Mouse (Mus musculus) CH12.LX (cell line): Measurements from ENCODE around the gene Wasf3. TPM values are rescaled to one million over a fixed set of nuclear protein-coding genes. Genes with fewer than 3 reads are reported as not detected.

Experiments used
- DNase-seq: peaks from one replicate; pipeline ENCODE4 v3.0.0-alpha.2; 2013; ENCODE audit errors: extremely low read depth
- H3K27ac ChIP-seq: 2 replicates; pipeline ENCODE4 v1.5.1; 2012; ENCODE audit warnings: low read depth, mild to moderate bottlenecking, control low read depth, moderate library complexity; ENCODE audit not compliant: insufficient read depth
- H3K27me3 ChIP-seq: replicated peaks from 2 replicates; pipeline ENCODE3; 2012; ENCODE audit warnings: inconsistent platforms
- H3K36me3 ChIP-seq, 2 experiments: replicated peaks in 1 of 2; 2 replicates each; pipeline versions ENCODE3 to v1.6.1; 2012; ENCODE audit warnings: inconsistent platforms in 1 of 2, low read length in 1 of 2, mild to moderate bottlenecking in 1 of 2, mixed read lengths in 1 of 2, moderate library complexity in 1 of 2; ENCODE audit not compliant: control insufficient read depth in 1 of 2, insufficient read depth in 1 of 2
- H3K4me1 ChIP-seq, 2 experiments: 2 replicates each; pipeline ENCODE4 v1.6.1; 2012; ENCODE audit warnings: inconsistent platforms in 1 of 2, moderate library complexity in 1 of 2; ENCODE audit not compliant: insufficient read depth in 2 of 2, control insufficient read depth in 1 of 2
- H3K4me2 ChIP-seq: 2 replicates; pipeline ENCODE4 v1.6.1; 2012; ENCODE audit warnings: low read depth, mild to moderate bottlenecking, control low read depth; ENCODE audit not compliant: poor library complexity, insufficient read depth, severe bottlenecking
- H3K4me3 ChIP-seq, 3 experiments: fragments of 150-350 bp in 1 of 3; sonication (generic) in 1 of 3; replicated peaks in 1 of 3; 2 replicates each; pipeline versions ENCODE3 to v1.5.1; 2011 to 2012; ENCODE audit warnings: low read depth in 2 of 3, low read length in 2 of 3, mild to moderate bottlenecking in 2 of 3, moderate library complexity in 2 of 3, control low read depth in 1 of 3, improper control_type of control experiment in 1 of 3, inconsistent platforms in 1 of 3, mixed read lengths in 1 of 3; ENCODE audit not compliant: poor library complexity in 1 of 3
- H3K79me2 ChIP-seq: replicated peaks from 2 replicates; pipeline ENCODE4 v1.6.1; 2012; ENCODE audit warnings: mild to moderate bottlenecking, moderate library complexity; ENCODE audit not compliant: control insufficient read depth, poor library complexity, insufficient read depth, severe bottlenecking; ENCODE audit errors: extremely low read depth
- H3K9ac ChIP-seq: 2 replicates; pipeline ENCODE4 v1.6.1; 2012; ENCODE audit warnings: low read depth, mild to moderate bottlenecking, control low read depth, moderate library complexity; ENCODE audit not compliant: insufficient read depth
- H3K9me3 ChIP-seq: replicated peaks from 2 replicates; pipeline ENCODE3; 2012; ENCODE audit warnings: low read length, inconsistent platforms, mixed read lengths
- CHD1 ChIP-seq: IDR thresholded peaks from 2 replicates; pipeline ENCODE4 v1.6.1; 2012; ENCODE audit warnings: low read depth, low read length, improper control_type of control experiment, inconsistent platforms
- CHD2 ChIP-seq: IDR thresholded peaks from 2 replicates; pipeline ENCODE4 v1.6.1; 2011; ENCODE audit warnings: low read length, improper control_type of control experiment
- CTCF ChIP-seq, 2 experiments: IDR thresholded peaks in 1 of 2; conservative IDR thresholded peaks in 1 of 2; 2 replicates each; pipeline ENCODE4 v1.5.1; 2011 to 2012; ENCODE audit warnings: low read depth in 2 of 2, low read length in 2 of 2, improper control_type of control experiment in 1 of 2, inconsistent platforms in 1 of 2, mild to moderate bottlenecking in 1 of 2, moderate library complexity in 1 of 2
- ELF1 ChIP-seq: IDR thresholded peaks from 2 replicates; pipeline ENCODE4 v1.6.1; 2014; ENCODE audit warnings: low read depth, mild to moderate bottlenecking, inconsistent platforms, low read length, improper control_type of control experiment
- EP300 ChIP-seq: IDR thresholded peaks from 2 replicates; pipeline ENCODE4 v1.6.1; 2011; ENCODE audit warnings: low read length, improper control_type of control experiment
- ETS1 ChIP-seq: conservative IDR thresholded peaks from 2 replicates; pipeline ENCODE4 v1.6.1; 2012; ENCODE audit warnings: low read depth, mild to moderate bottlenecking, inconsistent platforms, low read length, improper control_type of control experiment, moderate library complexity
- GABPA ChIP-seq: IDR thresholded peaks from 2 replicates; pipeline ENCODE4 v1.6.1; 2012; ENCODE audit warnings: low read depth, low read length, improper control_type of control experiment, inconsistent platforms; ENCODE audit not compliant: insufficient replicate concordance
- HCFC1 ChIP-seq: IDR thresholded peaks from 2 replicates; pipeline ENCODE4 v1.6.1; 2012; ENCODE audit warnings: low read depth, mild to moderate bottlenecking, inconsistent platforms, low read length, improper control_type of control experiment
- IRF4 ChIP-seq: IDR thresholded peaks from 2 replicates; pipeline ENCODE4 v1.6.1; 2014; ENCODE audit warnings: low read depth, mild to moderate bottlenecking, inconsistent platforms, low read length, improper control_type of control experiment
- JUN ChIP-seq: IDR thresholded peaks from 2 replicates; pipeline ENCODE4 v1.6.1; 2011; ENCODE audit warnings: low read depth, mild to moderate bottlenecking, low read length, improper control_type of control experiment, moderate library complexity; ENCODE audit not compliant: insufficient read depth
- KAT2A ChIP-seq: IDR thresholded peaks from 2 replicates; pipeline ENCODE4 v1.6.1; 2012; ENCODE audit warnings: low read length, improper control_type of control experiment, inconsistent platforms; ENCODE audit not compliant: insufficient replicate concordance
- MAFK ChIP-seq: IDR thresholded peaks from 2 replicates; pipeline ENCODE4 v1.6.1; 2011; ENCODE audit warnings: low read length, improper control_type of control experiment; ENCODE audit not compliant: insufficient replicate concordance
- MAX ChIP-seq: IDR thresholded peaks from 2 replicates; pipeline ENCODE4 v1.6.1; 2011; ENCODE audit warnings: low read length, improper control_type of control experiment
- MEF2A ChIP-seq: IDR thresholded peaks from 2 replicates; pipeline ENCODE4 v1.6.1; 2014; ENCODE audit warnings: low read depth, mild to moderate bottlenecking, inconsistent platforms, low read length, improper control_type of control experiment, borderline replicate concordance
- MXI1 ChIP-seq: IDR thresholded peaks from 2 replicates; pipeline ENCODE4 v1.6.1; 2011; ENCODE audit warnings: mild to moderate bottlenecking, low read depth, low read length, improper control_type of control experiment
- NELFE ChIP-seq: IDR thresholded peaks from 2 replicates; pipeline ENCODE4 v1.6.1; 2011; ENCODE audit warnings: low read depth, low read length, improper control_type of control experiment
- NRF1 ChIP-seq: IDR thresholded peaks from 2 replicates; pipeline ENCODE4 v1.6.1; 2014; ENCODE audit warnings: low read depth, mild to moderate bottlenecking, inconsistent platforms, low read length, improper control_type of control experiment, moderate library complexity
- PAX5 ChIP-seq: IDR thresholded peaks from 2 replicates; pipeline ENCODE4 v1.6.1; 2012; ENCODE audit warnings: low read length, inconsistent platforms, mixed read lengths
- POLR2A ChIP-seq: IDR thresholded peaks from 2 replicates; pipeline ENCODE4 v1.6.1; 2011; ENCODE audit warnings: low read depth, mild to moderate bottlenecking, improper control_type of control experiment, low read length
- POLR2AphosphoS2 ChIP-seq: IDR thresholded peaks from 2 replicates; pipeline ENCODE4 v1.6.1; 2011; ENCODE audit warnings: low read depth, low read length, improper control_type of control experiment
- RAD21 ChIP-seq: IDR thresholded peaks from 2 replicates; pipeline ENCODE4 v1.6.1; 2011; ENCODE audit warnings: low read depth, mild to moderate bottlenecking, low read length, improper control_type of control experiment, moderate library complexity
- RCOR1 ChIP-seq: conservative IDR thresholded peaks from 2 replicates; pipeline ENCODE4 v1.6.1; 2012; ENCODE audit warnings: low read depth, mild to moderate bottlenecking, inconsistent platforms, low read length, improper control_type of control experiment
- SIN3A ChIP-seq: IDR thresholded peaks from 2 replicates; pipeline ENCODE4 v1.6.1; 2012; ENCODE audit warnings: low read length, improper control_type of control experiment, inconsistent platforms
- SMC3 ChIP-seq: IDR thresholded peaks from 2 replicates; pipeline ENCODE4 v1.6.1; 2011; ENCODE audit warnings: low read depth, low read length, improper control_type of control experiment
- TBP ChIP-seq: conservative IDR thresholded peaks from 2 replicates; pipeline ENCODE4 v1.6.1; 2011; ENCODE audit warnings: low read depth, low read length, improper control_type of control experiment
- TCF12 ChIP-seq: IDR thresholded peaks from 2 replicates; pipeline ENCODE4 v1.6.1; 2014; ENCODE audit warnings: low read depth, mild to moderate bottlenecking, inconsistent platforms, low read length, improper control_type of control experiment
- UBTF ChIP-seq: IDR thresholded peaks from 2 replicates; pipeline ENCODE4 v1.6.1; 2012; ENCODE audit warnings: low read depth, mild to moderate bottlenecking, inconsistent platforms, low read length, improper control_type of control experiment, moderate library complexity
- USF2 ChIP-seq: conservative IDR thresholded peaks from 2 replicates; pipeline ENCODE4 v1.6.1; 2011; ENCODE audit warnings: low read depth, low read length, improper control_type of control experiment
- ZC3H11A ChIP-seq: IDR thresholded peaks from 2 replicates; pipeline ENCODE4 v1.6.1; 2012; ENCODE audit warnings: low read depth, mild to moderate bottlenecking, inconsistent platforms, low read length, improper control_type of control experiment
- ZKSCAN1 ChIP-seq: IDR thresholded peaks from 2 replicates; pipeline ENCODE4 v1.6.1; 2012; ENCODE audit warnings: low read depth, inconsistent platforms, low read length, improper control_type of control experiment, borderline replicate concordance
- ZMIZ1 ChIP-seq: IDR thresholded peaks from 2 replicates; pipeline ENCODE4 v1.6.1; 2012; ENCODE audit warnings: low read depth, mild to moderate bottlenecking, inconsistent platforms, low read length, improper control_type of control experiment
- ZNF384 ChIP-seq: IDR thresholded peaks from 2 replicates; pipeline ENCODE4 v1.6.1; 2012; ENCODE audit warnings: low read depth, low read length, improper control_type of control experiment, inconsistent platforms
- dilution Hi-C: fragments of 300-500 bp; cut with MboI; formaldehyde crosslinking; loops from 2 replicates; pipeline ENCODE4 v1.14.3; 2020; ENCODE audit warnings: low sequenced_read_pairs; ENCODE audit not compliant: extremely low pct_unique_long_range_greater_than_20kb, extremely low pct_ligation_motif_present
- in situ Hi-C: fragments of 300-500 bp; cut with MboI; formaldehyde crosslinking; loops from 3 replicates; pipeline ENCODE4 v1.14.3; 2019; ENCODE audit warnings: low sequenced_read_pairs, low pct_ligation_motif_present, low pct_unique_long_range_greater_than_20kb, mixed read lengths
- polyA plus RNA-seq: library from polyadenylated mRNA; unstranded; fragments of >175 nt; gene quantifications from 2 replicates; pipeline ENCODE4 v1.2.1, GENCODE M21; 2012; ENCODE audit warnings: low read depth; ENCODE audit not compliant: insufficient read length
- total RNA-seq, 2 experiments: library from RNA; depleted of rRNA; stranded (reverse); fragments of 300-350 nt in 1 of 2; fragments of >200 nt in 1 of 2; gene quantifications; 2 replicates each; pipeline ENCODE4 v1.2.3; 2012 to 2014

Gene Wasf3
- total and polyA plus RNA-seq, 3 experiments = not detected

GRCm38 (mm10) chr5:146471311-146471710 lies 86.5 kb downstream of the Wasf3 start:
- H3K27me3 ChIP-seq = peaks cover 75% of the 10 kb centered on the region

GRCm38 (mm10) chr5:146471821-146472220 lies 87.0 kb downstream of the Wasf3 start:
- no peak overlapping the region for H3K4me3 ChIP-seq
- no peaks in the 10 kb centered on the region for H3K9me3 ChIP-seq
- H3K4me2 ChIP-seq = peak overlapping the region; percentile 22
- dilution Hi-C loops = no loop called here
- in situ Hi-C loops = loop anchor here (10.0 to 25.0 kb wide), 2 partner anchors 137 to 285 kb away; partner anchors contain the start of gene 1700001J03Rik
- H3K27me3 ChIP-seq = peaks cover 73% of the 10 kb centered on the region
- H3K9ac ChIP-seq = no peak overlapping the region
- peaks cover 2% of the 10 kb centered on the region in 2 experiments; a peak in 2 of 4 replicates for H3K4me1 ChIP-seq
- DNase-seq = peak; percentile 35
- H3K27ac ChIP-seq = no peak overlapping the region
- no peaks in the 10 kb centered on the region for H3K36me3 ChIP-seq
- no peaks in the 10 kb centered on the region for H3K79me2 ChIP-seq
- TF ChIP-seq ZC3H11A (no peak), GABPA (no peak), CTCF (conservative IDR thresholded peaks at IDR 0.05 in 1 of 2, IDR thresholded peaks at IDR 0.05 in 1 of 2; ENCODE audit: low read depth in 2 of 2, low read length in 2 of 2) (no peak), ELF1 (no peak), NRF1 (peak; percentile 74), CHD2 (no peak), MAFK (no peak), SMC3 (no peak), HCFC1 (no peak), USF2 (no peak), NELFE (no peak), ZMIZ1 (no peak), POLR2AphosphoS2 (no peak), KAT2A (no peak), RCOR1 (no peak), ZNF384 (no peak), MEF2A (no peak), TCF12 (no peak), TBP (no peak), MAX (peak; percentile 85), JUN (no peak), MXI1 (peak; percentile 48), EP300 (no peak), CHD1 (no peak), PAX5 (no peak), RAD21 (no peak), SIN3A (no peak), ETS1 (no peak)

More at GRCm38 (mm10) chr5:146471311-146471710, 86.5 kb downstream of the Wasf3 start:
- Histone ChIP-seq H3K27ac (no peak overlapping the region), H3K4me1 (peaks cover 2% of the 10 kb centered on the region in 2 experiments; a peak in 2 of 4 replicates), H3K9ac (no peak overlapping the region), H3K9me3 (no peaks in the 10 kb centered on the region), H3K79me2 (no peaks in the 10 kb centered on the region), H3K4me2 (no peak overlapping the region), H3K4me3 (no peak overlapping the region), H3K36me3 (no peaks in the 10 kb centered on the region)
- TF ChIP-seq MEF2A (no peak), CHD2 (no peak), USF2 (no peak), ZKSCAN1 (no peak), POLR2A (no peak), EP300 (no peak), HCFC1 (no peak), CHD1 (no peak), KAT2A (no peak), IRF4 (no peak), JUN (no peak), UBTF (no peak), CTCF (conservative IDR thresholded peaks at IDR 0.05 in 1 of 2, IDR thresholded peaks at IDR 0.05 in 1 of 2; ENCODE audit: low read depth in 2 of 2, low read length in 2 of 2) (no peak), RAD21 (no peak), TCF12 (no peak), NELFE (no peak), SIN3A (no peak)
- in situ Hi-C loops (loop anchor here (10.0 to 25.0 kb wide), 2 partner anchors 137 to 284 kb away; partner anchors contain the start of gene 1700001J03Rik), dilution Hi-C loops (no loop called here)
- no peak for DNase-seq
